Mouse (Mus musculus) G1E (cell line): ENCODE data around the gene Ttbk2.

Experiments used
- CTCF ChIP-seq: IDR thresholded peaks from 2 replicates; pipeline ENCODE4 v1.5.1; 2012; ENCODE audit warnings: low read depth, low read length, inconsistent platforms, mixed read lengths
- GATA1 ChIP-seq: IDR thresholded peaks from 2 replicates; pipeline ENCODE4 v1.6.1; 2012; ENCODE audit warnings: borderline replicate concordance, low read length, inconsistent platforms, mixed read lengths
- GATA2 ChIP-seq: IDR thresholded peaks from 2 replicates; pipeline ENCODE4 v1.6.1; 2012; ENCODE audit warnings: low read depth, low read length, inconsistent platforms, borderline replicate concordance
- POLR2AphosphoS5 ChIP-seq: IDR thresholded peaks from 2 replicates; pipeline ENCODE4 v1.6.1; 2012; ENCODE audit warnings: low read depth, low read length, inconsistent platforms; ENCODE audit not compliant: insufficient replicate concordance
- TAL1 ChIP-seq: conservative IDR thresholded peaks from 2 replicates; pipeline ENCODE4 v1.6.1; 2012; ENCODE audit warnings: low read depth, low read length, inconsistent platforms, mixed read lengths

- TF ChIP-seq CTCF (no peak), TAL1 (no peak), GATA1 (no peak), GATA2 (no peak), POLR2AphosphoS5 (no peak)
These were observed 119.1 kb downstream of the Ttbk2 start for GRCm38 (mm10) chr2:120731167-120731862.
